Mouse (Mus musculus): ENCODE data around the gene Synpo2. TPM values are rescaled to one million over a fixed set of nuclear protein-coding genes. Genes with fewer than 3 reads are reported as not detected.

Gene Synpo2
- polyA plus RNA-seq (2015; fragmentation: Nextera tagmentation; extraction: Ambion mirVana): 221 and 302 TPM in 2 replicates

GRCm38 (mm10) chr3:123235921-123236320 lies at the start of gene Synpo2:
TSS of gene Synpo2 (minus strand) at chr3:123236149.

GRCm38 (mm10) chr3:123266753-123267651 lies 31.1 kb upstream of the Synpo2 start, which contains the start of gene Sec24d:
TSS of gene Sec24d (plus strand) at chr3:123267455.

GRCm38 (mm10) chr3:123034752-123035151 lies 201.2 kb downstream of the Synpo2 start, which contains the start of gene Myoz2:
TSS of gene Myoz2 (minus strand) at chr3:123035015.

Other genes starting within 250 kb of the Synpo2 start
- gene Myoz2, start 201.1 kb downstream of the Synpo2 start, polyA plus RNA-seq (2015; fragmentation: Nextera tagmentation; extraction: Ambion mirVana): 0.11 TPM in 1 of 2 replicates, not detected in the other
- 86.3 and 110 TPM in 2 replicates for gene Sec24d, start 31.3 kb upstream of the Synpo2 start, polyA plus RNA-seq (2015; fragmentation: Nextera tagmentation; extraction: Ambion mirVana)
- gene Mettl14, start 150.0 kb upstream of the Synpo2 start, polyA plus RNA-seq (2015; fragmentation: Nextera tagmentation; extraction: Ambion mirVana): 12.7 and 14.6 TPM in 2 replicates
- gene Prss12, start 210.8 kb upstream of the Synpo2 start, polyA plus RNA-seq (2015; fragmentation: Nextera tagmentation; extraction: Ambion mirVana): 3.0 and 3.6 TPM in 2 replicates